Mouse (Mus musculus): ENCODE measurements around the gene Isoc2b. TPM values are rescaled to one million over a fixed set of nuclear protein-coding genes. Genes with fewer than 3 reads are reported as not detected.
"Not testable (repeated sequence)": the region's sequence is repeated elsewhere in the genome, so short reads cannot be mapped to it uniquely, and the experiment has no call there.

Gene Isoc2b
- total and polyA plus RNA-seq, 2 experiments from 2014 or later, result 2.2 to 3.5 TPM

GRCm38 (mm10) chr7:4825365-4825764 is 44.7 kb downstream of the Isoc2b start:
- Histone ChIP-seq H3K36me3 (ENCODE audit: insufficient read depth, low read length) (no peaks in the 10 kb centered on the region), H3K9ac (replicated peaks; ENCODE audit: low read length) (no peak overlapping the region), H3K4me3 (ENCODE audit: low read length) (no peak overlapping the region), H3K9me3 (ENCODE audit: low read length) (no peaks in the 10 kb centered on the region), H3K4me1 (ENCODE audit: insufficient read depth, low read length) (no peaks in the 10 kb centered on the region), H3K27ac (no peak overlapping the region), H3K27me3 (ENCODE audit: insufficient read depth, low read length) (no peaks in the 10 kb centered on the region), H3K4me2 (ENCODE audit: low read depth, low read length) (no peak overlapping the region)
- 54% methylated on average over 4 of the region's 4 CpGs for WGBS
- ATAC-seq, result no peak
- no peak for DNase-seq (ENCODE audit: low spot score)
- no peak for TF ChIP-seq CTCF (IDR thresholded peaks at IDR 0.05; ENCODE audit: low read depth)

- DNase-seq (ENCODE audit: low spot score) (no peak), ATAC-seq (no peak; the same call in 1 of the 2 replicates)
- Histone ChIP-seq H3K4me1 (ENCODE audit: insufficient read depth, low read length) (no peaks in the 10 kb centered on the region), H3K27ac (peak overlapping the region; percentile 69), H3K36me3 (ENCODE audit: insufficient read depth, low read length) (no peaks in the 10 kb centered on the region), H3K9me3 (ENCODE audit: low read length) (no peaks in the 10 kb centered on the region), H3K9ac (replicated peaks; ENCODE audit: low read length) (no peak overlapping the region), H3K4me3 (ENCODE audit: low read length) (no peak overlapping the region), H3K27me3 (ENCODE audit: insufficient read depth, low read length) (no peaks in the 10 kb centered on the region), H3K4me2 (ENCODE audit: low read depth, low read length) (no peak overlapping the region)
- no peak for TF ChIP-seq CTCF (IDR thresholded peaks at IDR 0.05; ENCODE audit: low read depth)
- WGBS, result 73% methylated on average over 6 of the region's 6 CpGs
Measured at GRCm38 (mm10) chr7:4822162-4822907, 47.7 kb downstream of the Isoc2b start.

- Histone ChIP-seq H3K9ac (replicated peaks; ENCODE audit: low read length) (no peak overlapping the region), H3K27me3 (ENCODE audit: insufficient read depth, low read length) (no peaks in the 10 kb centered on the region), H3K4me3 (ENCODE audit: low read length) (no peak overlapping the region), H3K27ac (peak overlapping the region; percentile 69; the same call in 1 of the 2 replicates), H3K4me1 (ENCODE audit: insufficient read depth, low read length) (no peaks in the 10 kb centered on the region), H3K36me3 (ENCODE audit: insufficient read depth, low read length) (no peaks in the 10 kb centered on the region), H3K4me2 (ENCODE audit: low read depth, low read length) (no peak overlapping the region), H3K9me3 (ENCODE audit: low read length) (no peaks in the 10 kb centered on the region)
- DNase-seq (ENCODE audit: low spot score) (peak; percentile 26), ATAC-seq (peak; percentile 69; the same call in 1 of the 2 replicates)
- WGBS, result 72% methylated on average over 4 of the region's 4 CpGs
- no peak for TF ChIP-seq CTCF (IDR thresholded peaks at IDR 0.05; ENCODE audit: low read depth)
Measured at GRCm38 (mm10) chr7:4821690-4822089, 48.4 kb downstream of the Isoc2b start.

GRCm38 (mm10) chr7:4820925-4821324 is 49.1 kb downstream of the Isoc2b start:
- ATAC-seq; H3K27ac ChIP-seq; H3K9ac ChIP-seq (replicated peaks; ENCODE audit: low read length); H3K9me3 ChIP-seq (ENCODE audit: low read length); H3K4me3 ChIP-seq (ENCODE audit: low read length); H3K4me2 ChIP-seq (ENCODE audit: low read depth, low read length); H3K4me1 ChIP-seq (ENCODE audit: insufficient read depth, low read length); H3K36me3 ChIP-seq (ENCODE audit: insufficient read depth, low read length); DNase-seq (ENCODE audit: low spot score); H3K27me3 ChIP-seq (ENCODE audit: insufficient read depth, low read length): not testable (repeated sequence)
- WGBS, result 93% methylated on average over 7 of the region's 7 CpGs

- peaks cover 5% of the 10 kb centered on the region for H3K4me1 ChIP-seq (ENCODE audit: insufficient read depth, low read length)
- ATAC-seq, result no peak
- no peak for TF ChIP-seq CTCF (IDR thresholded peaks at IDR 0.05; ENCODE audit: low read depth)
Measured at GRCm38 (mm10) chr7:4816559-4816958, 53.5 kb downstream of the Isoc2b start.

GRCm38 (mm10) chr7:4813105-4813791 is 56.8 kb downstream of the Isoc2b start:
- DNase-seq (ENCODE audit: low spot score), result no peak
- peak overlapping the region; percentile 89 for H3K27ac ChIP-seq
- H3K4me1 ChIP-seq (ENCODE audit: insufficient read depth, low read length), result peaks cover 5% of the 10 kb centered on the region
- peak overlapping the region; percentile 99 for H3K4me3 ChIP-seq (ENCODE audit: low read length)
- peaks cover 15% of the 10 kb centered on the region; the same call in 1 of the 2 replicates for H3K36me3 ChIP-seq (ENCODE audit: insufficient read depth, low read length)
- peak overlapping the region; percentile 51 for H3K9ac ChIP-seq (replicated peaks; ENCODE audit: low read length)
- 24% methylated on average over 8 of the region's 8 CpGs for WGBS
- no peak for ATAC-seq
- peak overlapping the region; percentile 66 for H3K4me2 ChIP-seq (ENCODE audit: low read depth, low read length)
- no peak for TF ChIP-seq CTCF (IDR thresholded peaks at IDR 0.05; ENCODE audit: low read depth)
- no peaks in the 10 kb centered on the region for H3K27me3 ChIP-seq (ENCODE audit: insufficient read depth, low read length)
- no peaks in the 10 kb centered on the region for H3K9me3 ChIP-seq (ENCODE audit: low read length)

More at GRCm38 (mm10) chr7:4816559-4816958, 53.5 kb downstream of the Isoc2b start:
- no peak overlapping the region for H3K4me3 ChIP-seq (ENCODE audit: low read length)
- no peaks in the 10 kb centered on the region for H3K27me3 ChIP-seq (ENCODE audit: insufficient read depth, low read length)
- no peaks in the 10 kb centered on the region for H3K9me3 ChIP-seq (ENCODE audit: low read length)
- no peak overlapping the region for H3K27ac ChIP-seq
- H3K4me2 ChIP-seq (ENCODE audit: low read depth, low read length), result no peak overlapping the region
- H3K36me3 ChIP-seq (ENCODE audit: insufficient read depth, low read length), result no peaks in the 10 kb centered on the region
- DNase-seq (ENCODE audit: low spot score), result no peak
- no peak overlapping the region for H3K9ac ChIP-seq (replicated peaks; ENCODE audit: low read length)

All from hindbrain, postnatal 0 days (tissue).